Mouse (Mus musculus): Measurements from ENCODE around the gene Paxx.

Paxx gene

GRCm38 (mm10) chr2:25493476-25493961, 32.6 kb upstream of the Paxx start, which contains the start of gene Lcn12:
Gene Lcn12, minus strand, starts transcription at chr2:25493911.
- no peak for TF ChIP-seq GATA4 (IDR thresholded peaks at IDR 0.05; ENCODE audit: insufficient replicate concordance, low read length)

DNA sequence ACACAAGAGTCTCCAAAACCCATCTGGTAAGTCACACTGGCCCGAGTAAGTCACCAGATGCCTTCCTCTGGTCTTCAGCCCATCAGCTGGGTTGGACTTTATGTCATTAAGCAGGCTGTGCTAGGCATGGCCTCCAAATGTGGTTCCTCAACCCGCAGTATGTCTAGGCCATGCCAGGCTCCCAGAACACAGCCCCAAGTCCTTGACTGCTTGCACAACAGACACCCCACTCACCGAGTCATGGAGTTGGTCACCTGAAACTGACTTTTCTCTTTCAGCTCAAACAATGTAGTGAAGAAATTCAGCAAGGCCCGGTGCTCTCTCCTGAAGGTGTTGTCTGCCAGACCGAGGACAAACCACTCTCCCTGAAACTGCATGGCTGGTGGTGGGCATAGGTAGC, 32.1 kb upstream of the Paxx start:
- TF ChIP-seq GATA4 (IDR thresholded peaks at IDR 0.05; ENCODE audit: insufficient replicate concordance, low read length) = no peak

GRCm38 (mm10) chr2:25488671-25489068, 27.8 kb upstream of the Paxx start:
- no peak for TF ChIP-seq GATA4 (IDR thresholded peaks at IDR 0.05; ENCODE audit: insufficient replicate concordance, low read length)

DNA sequence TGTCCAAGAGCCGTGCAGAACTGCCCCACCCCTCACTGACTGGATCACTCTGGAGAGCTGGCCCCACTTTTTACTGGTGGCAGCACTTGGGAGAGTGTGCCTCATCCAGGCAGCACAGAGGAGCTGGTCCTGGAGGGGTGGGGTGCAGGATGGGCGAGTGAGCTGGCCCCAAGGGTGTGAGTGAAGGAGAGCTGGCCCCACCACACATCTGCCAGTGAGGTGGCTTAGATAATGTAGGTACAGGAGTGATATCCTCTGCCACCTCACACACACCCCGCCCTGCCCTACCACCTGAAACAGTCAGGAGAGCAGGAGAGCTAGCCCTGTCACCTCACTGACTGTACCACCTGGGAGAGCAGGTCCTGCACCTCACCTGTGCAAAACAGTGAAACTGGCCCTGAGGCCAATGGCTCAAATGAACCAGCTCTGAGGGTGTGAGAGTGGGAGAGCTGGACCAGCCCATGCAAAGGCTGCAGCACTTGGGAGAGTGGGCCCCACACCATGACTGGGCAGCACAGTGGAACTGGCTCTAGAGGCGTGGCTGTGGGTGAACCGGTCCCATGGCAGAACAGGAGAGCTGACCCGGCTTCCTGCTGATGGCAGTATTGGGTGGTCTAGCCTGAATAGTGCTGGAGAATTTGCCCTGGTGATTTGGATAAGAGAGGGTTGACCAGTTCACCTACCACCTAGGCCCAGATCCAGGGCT, 27.2 kb upstream of the Paxx start:
- no peak for TF ChIP-seq GATA4 (IDR thresholded peaks at IDR 0.05; ENCODE audit: insufficient replicate concordance, low read length)

DNA sequence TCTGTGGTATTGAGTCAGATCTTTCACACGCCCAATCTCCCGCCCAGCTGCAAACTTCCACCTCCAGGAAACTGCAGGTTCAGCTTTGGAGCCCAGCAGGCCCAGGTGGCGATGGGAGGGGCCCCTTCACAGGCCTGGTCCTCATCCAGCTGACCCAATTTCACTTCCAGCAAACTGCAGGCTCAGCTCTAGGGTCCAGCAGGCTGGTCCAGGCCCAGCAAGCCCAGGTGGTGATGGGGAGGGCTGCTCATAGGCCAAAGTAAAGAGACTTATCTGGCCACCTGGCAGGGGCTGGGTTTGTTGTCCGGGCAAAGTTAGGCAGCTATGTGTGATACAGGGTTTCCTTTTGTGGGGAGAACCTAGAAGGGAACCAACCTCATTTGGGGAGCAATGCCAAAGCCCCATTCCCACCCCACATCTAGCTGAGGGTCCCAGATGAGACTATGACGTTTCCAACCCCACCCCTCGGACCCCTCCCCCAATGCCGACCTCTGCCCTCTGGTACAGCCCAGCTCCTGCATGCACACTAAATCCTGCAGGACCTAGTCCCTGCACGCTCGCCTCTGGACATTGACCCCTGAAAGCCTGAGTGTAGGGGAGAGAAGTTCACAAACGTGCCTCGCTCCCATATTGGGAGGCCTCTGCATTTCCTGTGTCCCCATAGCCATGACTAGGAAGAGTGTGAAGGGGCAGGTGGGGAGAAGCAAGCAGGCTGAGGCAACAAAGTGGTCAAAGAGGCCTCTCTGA, 24.2 kb upstream of the Paxx start:
- TF ChIP-seq GATA4 (IDR thresholded peaks at IDR 0.05; ENCODE audit: insufficient replicate concordance, low read length) = peak; percentile 72; the same call in 1 of the 2 replicates

DNA sequence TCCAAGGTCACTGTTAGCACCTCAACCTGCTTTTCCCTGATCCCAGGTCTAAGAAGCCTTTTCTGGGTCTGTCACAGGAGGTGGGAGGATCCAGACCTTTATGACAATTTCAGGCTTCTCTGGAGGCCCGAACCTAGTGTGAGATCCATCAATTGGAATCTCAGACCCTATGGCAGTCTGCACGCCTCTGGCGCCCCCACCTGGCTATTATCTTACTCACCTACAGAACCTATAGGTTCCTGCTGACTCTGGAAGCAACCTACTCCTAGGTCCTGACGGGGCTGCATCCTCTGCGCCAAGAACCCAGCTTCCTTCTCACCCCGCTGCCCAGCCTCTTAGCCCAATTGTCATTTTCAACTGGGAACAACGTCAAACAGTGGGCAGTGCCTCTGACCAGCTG, 22.1 kb upstream of the Paxx start:
- TF ChIP-seq GATA4 (IDR thresholded peaks at IDR 0.05; ENCODE audit: insufficient replicate concordance, low read length) = no peak

- no peak for TF ChIP-seq GATA4 (IDR thresholded peaks at IDR 0.05; ENCODE audit: insufficient replicate concordance, low read length)
Observed at GRCm38 (mm10) chr2:25480541-25480940, 19.6 kb upstream of the Paxx start.

DNA sequence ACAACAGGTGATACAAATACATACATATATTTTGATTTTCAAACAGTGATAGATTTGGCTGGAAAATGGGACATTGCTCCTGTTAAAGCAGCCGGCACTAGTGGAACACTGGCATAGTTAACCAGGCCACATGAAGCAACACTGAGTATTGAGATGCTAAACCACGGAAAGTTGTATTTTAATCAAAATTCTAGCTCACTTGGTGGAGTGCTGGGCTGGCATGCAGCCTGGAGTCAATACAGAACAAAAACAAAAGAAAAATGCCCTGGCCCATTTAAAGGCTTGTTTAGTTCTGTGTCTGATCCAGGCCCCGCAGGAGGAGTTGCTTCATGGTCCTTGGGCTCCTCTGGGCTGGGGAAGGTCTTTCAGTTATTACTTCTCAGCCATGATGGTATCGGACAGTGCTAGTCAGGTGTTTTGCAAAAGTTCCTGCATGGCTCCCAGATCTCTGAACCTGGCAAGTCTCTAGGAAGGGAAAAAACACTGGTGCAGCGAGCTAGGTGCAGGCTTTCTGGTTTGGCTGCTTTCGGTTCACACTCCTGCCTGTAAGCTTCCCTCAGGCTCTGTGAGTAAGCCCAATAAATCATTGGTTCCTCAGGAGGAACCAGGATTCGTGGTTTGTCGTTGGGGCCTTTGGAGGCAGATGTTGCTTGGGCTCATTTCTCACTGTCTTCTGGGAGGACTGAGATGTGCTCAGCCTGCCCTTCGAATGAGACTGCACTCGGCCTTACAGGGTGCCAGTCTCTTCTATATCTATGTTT, 18.8 kb upstream of the Paxx start:
- no peak for TF ChIP-seq GATA4 (IDR thresholded peaks at IDR 0.05; ENCODE audit: insufficient replicate concordance, low read length)

DNA sequence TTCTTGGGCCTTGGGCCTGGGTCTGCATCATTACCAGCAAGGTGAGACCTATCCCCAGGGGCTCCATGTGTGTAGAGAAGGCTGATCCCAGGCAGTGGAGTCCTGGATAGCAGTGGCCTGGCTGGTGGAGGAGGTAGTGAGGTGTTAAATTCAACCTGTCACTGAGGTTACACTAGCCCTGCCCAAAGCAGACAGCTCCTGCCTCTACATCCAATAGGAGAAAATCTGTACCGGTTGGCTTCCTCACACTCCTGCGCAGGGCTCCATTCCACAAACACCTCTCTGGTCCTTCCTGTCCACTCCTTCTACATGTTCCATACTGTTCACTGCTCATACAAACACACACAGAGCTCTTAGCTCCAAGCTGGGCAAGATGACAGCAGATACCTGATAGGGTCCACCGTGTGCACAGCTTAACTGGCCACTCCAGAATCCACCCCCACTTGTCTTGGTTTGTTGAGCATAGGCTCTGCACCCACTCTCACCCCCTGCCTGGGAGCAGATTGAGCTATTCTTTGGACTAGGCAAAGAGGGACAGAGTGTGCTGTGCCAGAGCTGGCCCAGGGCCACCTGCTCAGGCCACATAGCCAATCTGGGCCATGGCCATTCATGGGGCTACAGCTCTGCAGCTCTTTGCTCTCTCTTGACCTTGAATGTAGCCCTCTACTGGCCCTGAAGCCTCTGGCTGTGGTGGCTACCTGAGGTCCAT, 17.2 kb upstream of the Paxx start:
- no peak for TF ChIP-seq GATA4 (IDR thresholded peaks at IDR 0.05; ENCODE audit: insufficient replicate concordance, low read length)

DNA sequence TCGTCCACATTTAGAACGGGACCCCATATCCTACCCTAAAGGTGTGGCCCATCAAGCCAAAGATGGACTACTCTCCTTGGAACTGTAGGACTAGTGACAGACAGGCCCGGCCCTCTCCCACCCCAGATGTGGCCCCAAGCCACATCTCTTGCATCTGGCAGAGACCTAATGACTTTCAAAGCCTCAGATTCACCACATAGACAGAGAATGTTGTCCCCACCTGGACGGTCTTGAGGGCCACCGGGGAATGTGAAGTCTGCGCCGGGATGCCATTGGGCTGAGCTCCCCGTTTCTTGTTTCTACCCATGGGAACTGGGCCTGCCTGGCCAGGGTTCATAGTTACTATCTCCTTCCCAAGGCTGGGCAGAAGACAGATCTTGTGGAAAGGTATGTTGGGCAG, 16.6 kb upstream of the Paxx start:
- no peak for TF ChIP-seq GATA4 (IDR thresholded peaks at IDR 0.05; ENCODE audit: insufficient replicate concordance, low read length)

GRCm38 (mm10) chr2:25472550-25472949, 11.7 kb upstream of the Paxx start:
- TF ChIP-seq GATA4 (IDR thresholded peaks at IDR 0.05; ENCODE audit: insufficient replicate concordance, low read length) = peak; percentile 43; the same call in 1 of the 2 replicates

DNA sequence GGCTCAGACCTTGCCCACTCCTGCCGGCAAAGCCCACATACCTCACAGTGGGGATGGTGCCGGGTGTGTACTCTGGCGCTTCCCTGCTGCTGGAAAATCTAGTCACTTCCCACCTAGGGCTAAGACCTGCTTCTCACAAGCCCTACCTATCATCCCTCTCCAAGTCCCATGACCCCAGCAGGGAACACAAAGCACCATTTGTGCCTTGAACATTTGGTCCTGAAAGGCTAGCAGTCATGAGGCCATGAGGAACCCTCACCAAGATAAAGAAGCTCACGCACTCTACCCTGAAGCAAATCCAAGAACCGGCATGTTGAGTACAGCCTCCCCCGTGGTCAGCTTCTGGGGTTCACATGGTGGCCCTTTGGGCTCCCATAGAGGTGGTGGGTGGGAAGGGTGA, 9.1 kb upstream of the Paxx start, which contains the start of gene Ptgds:
Gene Ptgds (minus strand): TSS at position 78 of the 400 bp plus-strand sequence.
- TF ChIP-seq GATA4 (IDR thresholded peaks at IDR 0.05; ENCODE audit: insufficient replicate concordance, low read length) = no peak

DNA sequence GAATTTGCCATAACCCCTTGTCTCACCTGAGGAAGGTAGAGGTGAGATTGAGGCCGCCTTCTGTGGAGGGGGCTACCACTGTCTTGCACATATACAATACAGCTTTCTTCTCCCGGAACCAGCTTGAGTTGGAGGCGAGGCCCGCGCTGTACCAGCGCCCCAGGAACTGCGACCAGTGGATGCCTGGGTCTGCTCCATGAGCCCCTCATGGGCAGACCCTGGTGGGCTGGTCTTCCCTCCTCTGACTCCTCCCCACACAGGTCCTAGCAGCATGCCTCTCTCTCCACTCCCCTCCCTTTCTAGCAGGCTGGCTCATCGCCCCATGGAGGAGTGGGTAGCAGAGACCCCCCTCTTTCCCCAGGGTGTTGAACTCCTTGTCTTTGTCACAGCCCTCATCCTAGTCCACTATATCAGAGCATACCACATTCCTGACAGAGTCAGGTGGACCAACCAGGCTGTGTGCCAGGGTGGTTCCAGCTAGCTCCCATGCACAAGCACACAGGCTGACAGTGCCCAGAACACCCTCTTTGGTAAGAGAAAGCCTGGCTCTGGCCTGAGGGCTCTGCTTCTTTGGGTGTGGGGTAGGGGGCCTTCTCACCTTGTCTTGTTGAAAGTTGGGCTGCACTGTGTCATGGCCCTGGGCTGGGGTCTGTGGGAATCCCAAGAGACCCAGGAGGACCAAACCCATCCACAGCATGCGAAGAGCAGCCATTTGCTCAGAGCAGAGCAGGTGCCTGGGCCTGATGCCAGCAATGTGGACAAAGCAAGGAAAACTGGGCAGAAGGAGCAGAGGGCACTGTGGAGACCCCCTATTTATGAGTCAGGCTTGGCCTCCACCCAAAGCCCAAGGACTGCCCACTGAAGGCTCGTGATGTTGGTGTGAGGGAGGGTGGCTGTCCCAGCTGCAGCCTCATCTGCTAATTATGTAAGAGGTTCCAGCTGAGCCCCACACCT, 8.3 kb upstream of the Paxx start:
- no peak for TF ChIP-seq GATA4 (IDR thresholded peaks at IDR 0.05; ENCODE audit: insufficient replicate concordance, low read length)
